Mouse (Mus musculus) testis, adult 2 months (tissue): ENCODE data around the gene Pou2f2.

Experiments
- CTCF ChIP-seq: fragments of 200-500 bp; IDR thresholded peaks from 2 replicates; pipeline ENCODE4 v1.5.1; 2012; ENCODE audit warnings: low read depth, mild to moderate bottlenecking, inconsistent platforms, low read length, moderate library complexity; ENCODE audit not compliant: control insufficient read depth, insufficient read depth, insufficient replicate concordance
- POLR2A ChIP-seq: fragments of 200-500 bp; IDR thresholded peaks from 2 replicates; pipeline ENCODE4 v1.6.1; 2012; ENCODE audit warnings: low read depth, mild to moderate bottlenecking, inconsistent platforms, low read length, moderate library complexity; ENCODE audit not compliant: control insufficient read depth

DNA sequence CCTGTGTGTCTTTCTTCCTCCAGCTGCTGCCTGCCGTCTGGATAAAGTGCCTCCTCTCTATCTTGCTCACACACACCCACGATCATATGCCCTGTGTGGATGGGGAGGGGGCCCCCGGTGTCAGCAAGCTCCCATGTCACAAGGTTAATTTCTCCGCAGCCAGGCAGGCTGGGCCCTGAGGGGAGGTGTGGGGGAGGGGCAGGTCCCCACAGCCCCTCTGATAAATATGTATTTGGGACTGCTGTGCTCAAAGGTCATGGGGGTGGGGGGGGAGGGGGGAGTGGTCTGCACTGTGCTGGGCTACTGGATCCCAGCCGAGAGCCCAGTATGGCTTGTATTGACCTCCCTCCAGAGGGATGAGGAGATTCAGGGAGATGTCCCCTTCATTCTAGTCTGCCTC lies 6.9 kb downstream of the Pou2f2 start:
- TF ChIP-seq CTCF (no peak), POLR2A (no peak)
